Mouse (Mus musculus) heart, embryonic 13.5 days (tissue): ENCODE data around the gene Usp17lb. TPM values are rescaled to one million over a fixed set of nuclear protein-coding genes. Genes with fewer than 3 reads are reported as not detected.

Source experiments
- polyA plus RNA-seq: library from polyadenylated mRNA; unstranded; fragments of >200 nt; fragmentation: Nextera tagmentation; extraction: Ambion mirVana; gene quantifications from 2 replicates; pipeline ENCODE4 v1.2.1, GENCODE M21; 2015

The Usp17lb gene
- polyA plus RNA-seq, 1 experiment from 2014 or later: not detected

Other genes starting within 250 kb of the Usp17lb start
- gene Olfr655, start 240.8 kb downstream of the Usp17lb start, polyA plus RNA-seq: not detected in 2 replicates
- gene Olfr656, start 228.6 kb downstream of the Usp17lb start, polyA plus RNA-seq: not detected in 2 replicates
- not detected in 2 replicates for gene Olfr657, start 217.8 kb downstream of the Usp17lb start, polyA plus RNA-seq
- gene Olfr658, start 195.3 kb downstream of the Usp17lb start, polyA plus RNA-seq: not detected in 2 replicates
- gene Olfr659, start 175.8 kb downstream of the Usp17lb start, polyA plus RNA-seq: not detected in 2 replicates
- gene Olfr661, start 156.1 kb downstream of the Usp17lb start, polyA plus RNA-seq: not detected in 2 replicates
- not detected in 2 replicates for gene Usp17le, start 65.1 kb downstream of the Usp17lb start, polyA plus RNA-seq
- gene Usp17la, start 14.4 kb upstream of the Usp17lb start, polyA plus RNA-seq: not detected in 2 replicates
- gene Olfr665, start 35.4 kb upstream of the Usp17lb start, polyA plus RNA-seq: not detected in 2 replicates
- not detected in 2 replicates for gene Olfr666, start 53.3 kb upstream of the Usp17lb start, polyA plus RNA-seq
- not detected in 2 replicates for gene Olfr667, start 78.9 kb upstream of the Usp17lb start, polyA plus RNA-seq
- gene Olfr668, start 85.5 kb upstream of the Usp17lb start, polyA plus RNA-seq: not detected in 2 replicates
- gene Olfr669, start 91.6 kb upstream of the Usp17lb start, polyA plus RNA-seq: not detected in 2 replicates
- gene Olfr670, start 120.0 kb upstream of the Usp17lb start, polyA plus RNA-seq: not detected in 2 replicates
- gene Olfr671, start 136.5 kb upstream of the Usp17lb start, polyA plus RNA-seq: not detected in 2 replicates
- gene Olfr672, start 159.4 kb upstream of the Usp17lb start, polyA plus RNA-seq: not detected in 2 replicates
- not detected in 2 replicates for gene Olfr675, start 185.9 kb upstream of the Usp17lb start, polyA plus RNA-seq
- gene Olfr676, start 190.1 kb upstream of the Usp17lb start, polyA plus RNA-seq: not detected in 2 replicates
- gene Olfr677, start 208.8 kb upstream of the Usp17lb start, polyA plus RNA-seq: not detected in 2 replicates
- not detected in 2 replicates for gene Olfr678, start 221.9 kb upstream of the Usp17lb start, polyA plus RNA-seq
- gene Olfr679, start 238.6 kb upstream of the Usp17lb start, polyA plus RNA-seq: not detected in 2 replicates